Mouse (Mus musculus): ENCODE measurements at regions not wholly inside any gene's neighbourhood (a gene's known extent, or its start where the extent isn't known, plus 50 kb on each side); places are given as distances from the start of the nearest gene placed in this dataset.
A peak's percentile ranks its signal among the peaks of the same experiment; 100 is the strongest.

DNA sequence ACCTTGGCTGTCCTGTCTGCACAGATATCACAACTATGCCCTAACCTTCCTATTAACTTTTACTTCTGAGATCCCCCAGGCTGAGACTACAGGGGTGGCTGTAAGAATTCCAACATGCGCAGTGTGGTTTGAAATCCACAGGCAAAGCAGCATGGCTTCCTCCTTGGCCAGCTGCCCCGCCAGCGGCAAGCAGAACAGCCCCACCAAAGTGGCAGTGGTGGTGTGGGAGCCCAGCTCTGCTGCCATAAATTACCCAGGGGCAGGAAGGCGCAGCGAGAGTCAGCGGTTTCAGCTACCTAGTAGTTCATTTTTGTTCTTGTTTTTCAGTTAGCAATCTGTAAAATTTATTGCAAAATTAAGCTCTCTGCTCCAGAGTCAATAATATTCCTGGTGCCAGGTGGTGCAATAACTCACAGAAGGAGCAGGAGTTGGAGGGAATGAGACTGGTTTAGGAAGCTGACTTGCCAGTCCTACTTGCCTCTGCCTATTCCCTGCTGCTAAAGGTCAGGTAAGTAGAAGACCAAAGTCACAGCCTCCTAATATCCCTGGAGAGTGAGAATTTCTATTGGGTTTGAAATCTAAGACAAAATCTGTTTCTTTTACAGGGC lies 98.0 kb downstream of the Bmp2 start:
- WGBS: 86% methylated on average over 6 of the region's 6 CpGs
- Histone ChIP-seq H3K4me2 (ENCODE audit: low read depth, low read length) (no peak overlapping the region), H3K9ac (replicated peaks; ENCODE audit: low read length) (no peak overlapping the region), H3K4me1 (ENCODE audit: insufficient read depth, low read length) (no peaks in the 10 kb centered on the region), H3K27me3 (ENCODE audit: insufficient read depth, low read length) (no peaks in the 10 kb centered on the region), H3K4me3 (ENCODE audit: low read length) (no peak overlapping the region), H3K9me3 (ENCODE audit: low read length) (no peaks in the 10 kb centered on the region), H3K36me3 (ENCODE audit: insufficient read depth, low read length) (no peaks in the 10 kb centered on the region), H3K27ac (no peak overlapping the region)
- no peak for TF ChIP-seq CTCF (IDR thresholded peaks at IDR 0.05; ENCODE audit: low read depth)
- ATAC-seq (no peak), DNase-seq (ENCODE audit: low spot score) (no peak)

DNA sequence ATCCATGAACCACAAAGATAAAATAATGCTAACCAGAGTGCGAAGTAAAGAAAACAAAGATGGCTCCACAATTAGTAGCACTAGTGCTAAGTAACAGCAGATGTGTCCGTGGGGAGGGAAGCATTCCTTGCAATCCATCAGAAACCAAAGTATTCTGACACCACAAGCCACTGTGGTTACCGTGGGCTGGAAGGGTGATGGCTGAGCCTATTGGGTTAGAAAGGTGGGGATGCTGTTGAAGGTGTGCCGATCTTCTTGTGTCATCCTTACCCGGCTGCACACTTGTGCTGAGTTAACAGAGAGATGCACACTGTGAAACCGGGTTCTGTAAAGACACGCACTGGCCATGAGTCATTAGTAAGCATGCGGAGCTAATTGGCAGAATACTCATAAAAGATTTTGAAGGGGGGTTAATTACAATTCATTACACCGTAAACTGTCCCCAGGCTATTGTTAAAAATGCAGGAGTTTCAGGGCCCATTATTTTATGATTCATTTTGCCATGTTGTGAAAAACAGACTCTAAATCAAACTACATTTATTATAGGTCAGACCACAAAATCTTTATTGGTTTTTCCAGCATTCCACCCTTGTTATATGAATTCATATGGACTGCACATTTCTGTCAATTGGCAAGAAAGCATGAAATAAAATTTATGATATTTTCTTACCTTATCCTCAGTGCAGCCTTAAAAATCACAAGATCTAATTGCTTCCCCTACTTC lies 114.5 kb downstream of the Bmp2 start:
- Histone ChIP-seq H3K4me2 (ENCODE audit: low read depth, low read length) (no peak overlapping the region), H3K27ac (no peak overlapping the region), H3K36me3 (ENCODE audit: insufficient read depth, low read length) (no peaks in the 10 kb centered on the region), H3K4me3 (ENCODE audit: low read length) (no peak overlapping the region), H3K4me1 (ENCODE audit: insufficient read depth, low read length) (no peaks in the 10 kb centered on the region), H3K9me3 (ENCODE audit: low read length) (no peaks in the 10 kb centered on the region), H3K27me3 (ENCODE audit: insufficient read depth, low read length) (no peaks in the 10 kb centered on the region), H3K9ac (replicated peaks; ENCODE audit: low read length) (no peak overlapping the region)
- TF ChIP-seq CTCF (IDR thresholded peaks at IDR 0.05; ENCODE audit: low read depth): no peak
- 73% methylated on average over 9 of the region's 9 CpGs for WGBS
- ATAC-seq (no peak), DNase-seq (ENCODE audit: low spot score) (no peak)

DNA sequence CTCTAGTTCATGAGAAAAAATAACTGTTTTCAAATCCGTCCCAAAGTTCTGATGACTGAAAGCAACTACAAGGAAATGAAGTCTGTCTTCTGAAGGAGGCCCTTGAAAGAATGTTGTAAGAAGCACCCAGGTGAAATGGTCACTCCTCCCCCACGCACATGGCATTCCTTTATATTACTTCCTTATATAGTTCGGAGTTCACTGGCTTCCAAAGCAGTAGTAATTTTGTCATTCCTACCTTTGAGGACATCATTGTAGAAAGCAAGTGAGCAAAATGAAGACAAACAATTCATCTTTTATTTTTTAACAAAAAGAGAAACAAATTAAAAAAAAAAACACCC lies 115.1 kb downstream of the Bmp2 start:
- Histone ChIP-seq H3K27me3 (ENCODE audit: insufficient read depth, low read length) (no peaks in the 10 kb centered on the region), H3K9me3 (ENCODE audit: low read length) (no peaks in the 10 kb centered on the region), H3K4me3 (ENCODE audit: low read length) (no peak overlapping the region), H3K9ac (replicated peaks; ENCODE audit: low read length) (no peak overlapping the region), H3K4me2 (ENCODE audit: low read depth, low read length) (no peak overlapping the region), H3K4me1 (ENCODE audit: insufficient read depth, low read length) (no peaks in the 10 kb centered on the region), H3K36me3 (ENCODE audit: insufficient read depth, low read length) (no peaks in the 10 kb centered on the region), H3K27ac (no peak overlapping the region)
- no peak for ATAC-seq
- no peak for TF ChIP-seq CTCF (IDR thresholded peaks at IDR 0.05; ENCODE audit: low read depth)
- WGBS: 86% methylated on average over 3 of the region's 3 CpGs
- no peak for DNase-seq (ENCODE audit: low spot score)

DNA sequence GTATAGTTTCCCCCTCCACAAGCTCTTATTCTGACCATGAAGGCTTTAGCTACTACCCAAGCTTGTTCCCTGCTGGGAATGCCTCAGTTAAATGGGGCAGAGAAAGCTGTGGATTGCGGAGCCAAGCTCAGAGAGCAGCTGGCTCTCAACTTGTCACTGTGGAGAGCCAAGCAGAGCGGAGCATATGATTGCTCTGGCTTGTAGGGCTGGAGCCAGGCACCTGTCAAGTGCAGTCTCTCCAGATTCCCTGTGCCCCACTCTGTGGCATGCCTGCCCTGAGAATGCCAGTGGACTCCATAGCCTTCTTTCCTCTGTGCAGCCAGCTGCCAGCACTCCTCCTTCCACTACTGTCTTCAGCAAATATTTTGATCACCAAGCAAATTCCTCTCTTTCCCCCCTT lies 117.9 kb downstream of the Bmp2 start:
- H3K4me1 ChIP-seq (ENCODE audit: insufficient read depth, low read length): no peaks in the 10 kb centered on the region
- H3K9ac ChIP-seq (replicated peaks; ENCODE audit: low read length): no peak overlapping the region
- H3K27ac ChIP-seq: no peak overlapping the region
- no peaks in the 10 kb centered on the region for H3K36me3 ChIP-seq (ENCODE audit: insufficient read depth, low read length)
- no peak overlapping the region for H3K4me3 ChIP-seq (ENCODE audit: low read length)
- TF ChIP-seq CTCF (IDR thresholded peaks at IDR 0.05; ENCODE audit: low read depth): no peak
- ATAC-seq (peak; percentile 92), DNase-seq (ENCODE audit: low spot score) (peak; percentile 74)
- no peak overlapping the region for H3K4me2 ChIP-seq (ENCODE audit: low read depth, low read length)
- no peaks in the 10 kb centered on the region for H3K27me3 ChIP-seq (ENCODE audit: insufficient read depth, low read length)
- no peaks in the 10 kb centered on the region for H3K9me3 ChIP-seq (ENCODE audit: low read length)
- WGBS: 46% methylated on average over 2 of the region's 2 CpGs

DNA sequence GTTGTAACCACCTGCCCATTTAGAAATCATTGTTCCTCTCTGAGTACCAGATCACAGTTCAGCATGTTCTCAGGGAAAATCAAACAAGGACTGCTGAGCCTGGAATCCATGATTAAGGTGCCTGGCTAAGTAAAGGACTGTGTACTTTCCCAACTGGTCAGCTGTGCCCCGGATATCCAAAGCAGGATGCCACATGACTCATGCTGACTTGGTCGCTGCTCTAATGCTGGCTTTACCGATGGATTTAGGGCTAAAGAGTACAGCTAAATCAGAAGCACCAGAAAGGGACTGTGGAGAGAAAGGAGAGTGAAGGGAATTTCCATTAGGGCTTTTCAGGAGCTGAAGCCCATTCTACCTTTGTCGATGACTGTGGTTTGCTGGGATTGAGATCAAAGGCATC lies 119.6 kb downstream of the Bmp2 start:
- H3K27me3 ChIP-seq (ENCODE audit: insufficient read depth, low read length): no peaks in the 10 kb centered on the region
- H3K4me1 ChIP-seq (ENCODE audit: insufficient read depth, low read length): no peaks in the 10 kb centered on the region
- no peak overlapping the region for H3K9ac ChIP-seq (replicated peaks; ENCODE audit: low read length)
- no peaks in the 10 kb centered on the region for H3K36me3 ChIP-seq (ENCODE audit: insufficient read depth, low read length)
- no peaks in the 10 kb centered on the region for H3K9me3 ChIP-seq (ENCODE audit: low read length)
- no peak for DNase-seq (ENCODE audit: low spot score)
- no peak overlapping the region for H3K27ac ChIP-seq
- ATAC-seq: no peak
- no peak for TF ChIP-seq CTCF (IDR thresholded peaks at IDR 0.05; ENCODE audit: low read depth)
- 87% methylated on average over 4 of the region's 4 CpGs for WGBS
- H3K4me2 ChIP-seq (ENCODE audit: low read depth, low read length): no peak overlapping the region
- no peak overlapping the region for H3K4me3 ChIP-seq (ENCODE audit: low read length)

DNA sequence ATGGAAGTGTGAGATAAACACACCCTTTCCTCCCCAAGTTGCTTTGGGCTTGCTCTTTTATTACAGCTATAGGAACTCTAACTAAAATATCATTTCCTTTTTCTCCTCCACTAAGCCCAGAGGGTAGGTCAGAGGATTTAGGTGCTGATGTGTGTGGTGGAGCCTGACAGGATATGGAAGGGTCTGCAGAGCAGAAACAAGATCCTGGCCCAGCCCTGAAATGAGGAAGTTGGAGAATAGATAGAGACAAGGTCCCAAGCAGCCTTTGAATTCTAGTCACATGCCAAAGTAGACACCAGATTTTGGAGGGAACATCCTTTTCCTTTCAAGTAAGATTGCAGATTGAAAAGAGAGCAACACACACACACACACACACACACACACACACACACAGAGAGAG lies 132.4 kb downstream of the Bmp2 start:
- ATAC-seq (no peak), DNase-seq (ENCODE audit: low spot score) (no peak)
- Histone ChIP-seq H3K4me2 (ENCODE audit: low read depth, low read length) (no peak overlapping the region), H3K27me3 (ENCODE audit: insufficient read depth, low read length) (no peaks in the 10 kb centered on the region), H3K9ac (replicated peaks; ENCODE audit: low read length) (no peak overlapping the region), H3K36me3 (ENCODE audit: insufficient read depth, low read length) (no peaks in the 10 kb centered on the region), H3K4me3 (ENCODE audit: low read length) (no peak overlapping the region), H3K9me3 (ENCODE audit: low read length) (no peaks in the 10 kb centered on the region), H3K27ac (no peak overlapping the region), H3K4me1 (ENCODE audit: insufficient read depth, low read length) (no peaks in the 10 kb centered on the region)
- TF ChIP-seq CTCF (IDR thresholded peaks at IDR 0.05; ENCODE audit: low read depth): no peak

DNA sequence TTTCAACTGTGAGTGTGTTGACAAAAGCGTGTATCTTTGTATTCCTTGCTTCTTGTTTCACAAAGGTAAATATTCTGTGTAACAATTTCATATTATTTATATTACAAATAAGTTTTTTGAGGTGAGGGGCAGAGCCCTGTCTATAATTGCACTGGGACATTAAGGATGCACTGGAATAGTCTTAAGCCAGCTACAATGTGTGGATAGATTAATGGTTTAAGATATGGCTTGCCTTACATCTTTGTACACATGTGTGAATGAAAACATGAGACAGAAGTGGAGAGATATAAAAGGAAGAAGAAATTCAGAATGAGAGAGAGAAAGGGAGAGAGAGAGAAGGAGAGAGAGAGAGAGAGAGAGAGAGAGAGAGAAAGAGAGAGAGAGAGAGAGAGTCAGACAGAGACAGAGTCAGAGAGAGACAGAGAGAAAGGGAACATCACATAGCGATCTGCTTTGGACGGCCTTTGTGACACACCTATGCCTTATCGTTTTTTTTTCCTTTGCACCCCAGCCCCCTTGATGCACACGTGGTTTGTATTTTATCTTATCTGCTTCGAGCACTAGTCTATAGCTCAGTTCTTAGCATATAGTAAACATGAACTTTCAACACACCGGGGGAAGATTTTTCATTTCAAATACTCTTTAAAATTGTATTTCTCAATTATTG lies 136.3 kb downstream of the Bmp2 start:
- Histone ChIP-seq H3K9ac (replicated peaks; ENCODE audit: low read length) (no peak overlapping the region), H3K4me2 (ENCODE audit: low read depth, low read length) (no peak overlapping the region), H3K36me3 (ENCODE audit: insufficient read depth, low read length) (no peaks in the 10 kb centered on the region), H3K27me3 (ENCODE audit: insufficient read depth, low read length) (no peaks in the 10 kb centered on the region), H3K4me3 (ENCODE audit: low read length) (no peak overlapping the region), H3K9me3 (ENCODE audit: low read length) (no peaks in the 10 kb centered on the region), H3K27ac (no peak overlapping the region), H3K4me1 (ENCODE audit: insufficient read depth, low read length) (no peaks in the 10 kb centered on the region)
- DNase-seq (ENCODE audit: low spot score): no peak
- ATAC-seq: no peak
- WGBS: 87% methylated on average over 7 of the region's 7 CpGs
- no peak for TF ChIP-seq CTCF (IDR thresholded peaks at IDR 0.05; ENCODE audit: low read depth)

All from hindbrain, postnatal 0 days (tissue).